Mouse (Mus musculus) intestine, embryonic 15.5 days (tissue): Measurements from ENCODE around the gene Tab1. TPM values are rescaled to one million over a fixed set of nuclear protein-coding genes. Genes with fewer than 3 reads are reported as not detected.
A peak's percentile ranks its signal among the peaks of the same experiment; 100 is the strongest.

Experiments used
- ATAC-seq: fragments of 200-750 bp; cut with Nextera tagmentation; 2 replicates; pipeline ENCODE4 v1.8.0; 2017; ENCODE audit warnings: moderate TSS enrichment, moderate library complexity
- H3K27ac ChIP-seq: fragments of 300-500 bp; sonication (generic); 2 replicates; pipeline ENCODE4 v1.5.1; 2015; ENCODE audit warnings: mild to moderate bottlenecking, inconsistent platforms
- H3K27me3 ChIP-seq: fragments of 300-500 bp; sonication (generic); replicated peaks from 2 replicates; pipeline ENCODE4 v1.6.1; 2015; ENCODE audit warnings: inconsistent platforms
- H3K36me3 ChIP-seq: fragments of 300-500 bp; sonication (generic); 2 replicates; pipeline ENCODE4 v1.6.1; 2015; ENCODE audit warnings: inconsistent platforms
- H3K4me1 ChIP-seq: fragments of 300-500 bp; sonication (generic); replicated peaks from 2 replicates; pipeline ENCODE4 v1.6.1; 2015; ENCODE audit warnings: inconsistent platforms
- H3K4me2 ChIP-seq: fragments of 300-500 bp; sonication (generic); replicated peaks from 2 replicates; pipeline ENCODE4 v1.6.1; 2015; ENCODE audit warnings: mild to moderate bottlenecking, inconsistent platforms
- H3K4me3 ChIP-seq: fragments of 300-500 bp; sonication (generic); replicated peaks from 2 replicates; pipeline ENCODE4 v1.5.1; 2015; ENCODE audit warnings: inconsistent platforms
- H3K9ac ChIP-seq: fragments of 300-500 bp; sonication (generic); 2 replicates; pipeline ENCODE4 v1.6.1; 2015; ENCODE audit warnings: inconsistent platforms
- H3K9me3 ChIP-seq: fragments of 300-500 bp; sonication (generic); 2 replicates; pipeline ENCODE4 v1.6.1; 2016; ENCODE audit warnings: inconsistent platforms
- WGBS: fragments of 180-500 bp; shearing (Covaris S2); methylation state at CpG from one replicate; pipeline ENCODE4 v1.1.7; 2015; 5-methylcytosine and 5-hydroxymethylcytosine counted together
- polyA plus RNA-seq: library from polyadenylated mRNA; unstranded; fragments of >200 nt; fragmentation: Nextera tagmentation; extraction: Ambion mirVana; gene quantifications from 2 replicates; pipeline ENCODE4 v1.2.1, GENCODE M21; 2015

Gene Tab1
- polyA plus RNA-seq, 1 experiment from 2014 or later: 29.0 TPM

DNA sequence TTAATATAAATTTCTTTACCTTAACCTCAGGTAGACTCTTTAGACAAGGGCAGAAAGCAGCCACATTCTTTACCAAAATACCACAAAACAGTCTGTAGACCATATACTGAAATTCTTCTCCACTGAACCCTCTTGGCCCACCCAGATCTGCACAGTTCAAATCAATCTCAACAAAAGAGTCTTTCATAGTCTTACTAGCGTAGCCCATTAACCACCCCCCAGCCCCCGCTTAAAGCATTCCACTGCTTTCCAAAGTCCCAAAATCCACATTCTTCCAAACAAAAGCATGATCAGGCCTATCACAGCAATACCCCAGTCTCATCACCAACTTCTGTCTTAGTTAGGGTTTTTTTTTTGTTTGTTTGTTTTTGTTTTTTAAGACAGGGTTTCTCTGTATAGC is 66.6 kb downstream of the Tab1 start:
- Histone ChIP-seq H3K27me3 (no peaks in the 10 kb centered on the region), H3K4me1 (no peaks in the 10 kb centered on the region), H3K9me3 (no peaks in the 10 kb centered on the region), H3K4me2 (no peak overlapping the region), H3K4me3 (no peak overlapping the region), H3K9ac (no peak overlapping the region), H3K36me3 (peaks cover 10% of the 10 kb centered on the region; the same call in 1 of the 2 replicates), H3K27ac (no peak overlapping the region)
- 88% methylated on average over 2 of the region's 2 CpGs for WGBS
- no peak for ATAC-seq

DNA sequence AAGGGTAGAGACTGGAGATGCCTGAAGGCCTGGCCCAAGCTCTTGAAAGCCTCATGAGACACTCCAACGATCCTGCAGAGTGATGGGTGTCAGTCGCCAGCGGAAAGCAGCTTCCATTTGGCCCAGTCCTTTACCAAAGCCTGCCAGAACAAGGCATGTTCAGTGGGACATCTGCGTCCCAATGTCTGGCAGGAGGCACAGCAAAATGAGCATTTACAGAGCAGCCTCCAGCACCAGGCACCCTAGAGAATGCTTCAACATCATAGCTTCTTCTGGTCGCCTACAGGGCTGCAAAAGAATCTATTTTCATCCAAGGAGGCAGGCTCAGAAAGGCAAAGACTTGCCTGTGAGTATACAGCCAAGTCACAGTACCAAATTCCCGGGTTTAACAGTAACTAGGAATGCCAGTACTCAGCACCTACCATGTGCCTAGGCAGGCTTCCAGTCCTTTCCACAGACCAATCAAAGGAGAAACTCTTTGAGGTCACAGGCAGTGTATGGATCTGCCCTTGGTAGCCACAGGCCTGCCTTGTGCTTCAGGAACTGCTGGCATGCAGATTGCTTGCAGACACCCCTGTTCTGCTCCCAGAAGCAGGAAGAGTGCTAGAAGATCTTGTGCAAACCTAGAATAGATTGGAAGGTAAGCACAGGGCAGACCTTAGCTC is 69.3 kb downstream of the Tab1 start:
- Histone ChIP-seq H3K4me2 (no peak overlapping the region), H3K27me3 (no peaks in the 10 kb centered on the region), H3K4me1 (no peaks in the 10 kb centered on the region), H3K27ac (no peak overlapping the region), H3K36me3 (peaks cover 10% of the 10 kb centered on the region; the same call in 1 of the 2 replicates), H3K4me3 (no peak overlapping the region), H3K9me3 (no peaks in the 10 kb centered on the region), H3K9ac (no peak overlapping the region)
- ATAC-seq: no peak
- WGBS: 83% methylated on average over 6 of the region's 6 CpGs

DNA sequence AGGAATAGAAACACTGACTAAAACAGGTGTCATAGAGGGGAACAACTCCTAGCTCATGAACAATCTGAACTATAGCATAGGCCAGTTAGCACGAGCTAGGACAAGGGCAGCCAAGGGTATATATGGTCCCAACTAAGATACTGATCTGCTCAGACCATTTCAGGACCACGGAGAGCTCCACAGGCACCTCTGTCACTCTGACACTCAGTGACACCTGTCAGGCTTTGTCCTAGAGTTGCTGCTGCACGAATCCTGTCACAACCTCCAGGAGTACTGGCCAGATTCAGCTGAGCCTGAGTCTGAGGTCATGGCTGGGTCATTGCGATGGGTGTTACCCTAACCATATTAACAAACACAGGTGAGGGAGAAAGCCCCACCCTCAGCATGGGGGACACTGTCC is 70.5 kb downstream of the Tab1 start:
- ATAC-seq: 0 out of 2 replicates have a peak, but pooled peaks have one; percentile 12
- Histone ChIP-seq H3K36me3 (peaks cover 3% of the 10 kb centered on the region; the same call in 1 of the 2 replicates), H3K4me2 (no peak overlapping the region), H3K27me3 (no peaks in the 10 kb centered on the region), H3K4me3 (no peak overlapping the region), H3K4me1 (0 out of 2 replicates have a peak, but pooled peaks cover 3% of the 10 kb centered on the region), H3K9me3 (no peaks in the 10 kb centered on the region), H3K9ac (no peak overlapping the region), H3K27ac (no peak overlapping the region)
- WGBS: 32% methylated on average over 4 of the region's 4 CpGs

DNA sequence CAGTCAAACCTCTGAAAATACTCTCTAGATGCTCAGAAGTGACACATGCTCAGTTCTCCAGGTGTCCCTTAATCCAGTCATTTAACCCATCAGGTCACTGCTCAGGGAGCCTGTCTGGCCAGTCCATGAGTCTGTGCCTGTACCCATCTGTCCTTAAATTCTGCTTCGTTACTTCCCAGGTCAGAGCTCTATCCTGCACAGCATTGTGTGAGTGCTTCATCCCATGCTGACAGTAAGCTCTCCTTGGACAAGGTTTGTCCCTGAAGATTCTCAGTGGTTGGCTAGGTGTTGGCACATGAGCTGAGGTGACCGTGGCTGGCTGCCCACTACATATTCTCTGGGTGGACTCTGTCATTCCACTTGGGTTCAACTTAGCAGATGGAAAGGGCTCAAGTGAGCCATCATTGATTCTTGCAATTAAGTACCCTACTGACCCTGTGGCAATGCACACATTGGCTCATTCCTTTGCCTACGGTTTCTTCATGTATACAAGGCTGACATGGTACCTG is 73.2 kb downstream of the Tab1 start:
- 87% methylated on average over 3 of the region's 3 CpGs for WGBS
- H3K27me3 ChIP-seq: no peaks in the 10 kb centered on the region
- peaks cover under 1% of the 10 kb centered on the region for H3K36me3 ChIP-seq
- H3K9me3 ChIP-seq: no peaks in the 10 kb centered on the region
- no peak overlapping the region for H3K4me2 ChIP-seq
- no peak overlapping the region for H3K27ac ChIP-seq
- H3K4me1 ChIP-seq: 0 out of 2 replicates have a peak, but pooled peaks cover 5% of the 10 kb centered on the region
- no peak overlapping the region for H3K9ac ChIP-seq
- no peak for ATAC-seq
- H3K4me3 ChIP-seq: no peak overlapping the region

DNA sequence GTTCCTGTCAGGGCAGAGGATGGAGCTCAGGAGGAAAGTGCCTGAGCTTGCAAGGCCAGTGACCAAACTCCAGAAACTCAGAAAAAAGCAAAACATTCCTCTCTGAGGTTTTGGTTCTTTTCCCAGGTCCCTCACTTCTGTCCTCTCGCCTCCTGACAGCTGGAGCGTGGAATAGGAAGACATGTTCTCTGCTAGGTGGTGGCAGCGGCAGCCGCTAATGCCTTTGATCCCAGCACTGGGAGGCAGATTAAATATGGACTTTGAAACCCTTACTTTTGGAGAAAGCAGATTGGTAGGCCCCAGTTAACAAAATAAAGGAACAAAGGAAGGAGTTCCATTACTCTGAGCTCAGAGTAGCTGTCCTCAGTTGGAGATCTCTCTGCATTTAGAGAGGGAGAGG is 75.5 kb downstream of the Tab1 start:
- no peaks in the 10 kb centered on the region for H3K27me3 ChIP-seq
- no peak overlapping the region for H3K4me3 ChIP-seq
- peaks cover 21% of the 10 kb centered on the region for H3K36me3 ChIP-seq
- no peak overlapping the region for H3K9ac ChIP-seq
- no peak for ATAC-seq
- 0 out of 2 replicates have a peak, but pooled peaks cover 5% of the 10 kb centered on the region for H3K4me1 ChIP-seq
- H3K9me3 ChIP-seq: no peaks in the 10 kb centered on the region
- no peak overlapping the region for H3K4me2 ChIP-seq
- no peak overlapping the region for H3K27ac ChIP-seq
- WGBS: 39% methylated on average over 4 of the region's 4 CpGs

Other genes starting within 250 kb of the Tab1 start
- gene Apobec3, start 241.5 kb upstream of the Tab1 start, polyA plus RNA-seq: 13.1 and 15.4 TPM in 2 replicates
- 3.9 and 4.6 TPM in 2 replicates for gene Cbx7, start 162.0 kb upstream of the Tab1 start, polyA plus RNA-seq
- 7.2 and 8.3 TPM in 2 replicates for gene Pdgfb, start 118.2 kb upstream of the Tab1 start, polyA plus RNA-seq
- 18.2 and 18.7 TPM in 2 replicates for gene Syngr1, start 41.8 kb upstream of the Tab1 start, polyA plus RNA-seq
- gene Rpl3, start 41.3 kb upstream of the Tab1 start, polyA plus RNA-seq: 1,109 and 1,134 TPM in 2 replicates
- 12.1 and 13.6 TPM in 2 replicates for gene Mgat3, start 40.6 kb downstream of the Tab1 start, polyA plus RNA-seq
- gene Mief1, start 100.9 kb downstream of the Tab1 start, polyA plus RNA-seq: 29.7 and 33.1 TPM in 2 replicates
- not detected in 2 replicates for gene AC140267.1, start 102.7 kb downstream of the Tab1 start, polyA plus RNA-seq
- gene Atf4, start 122.1 kb downstream of the Tab1 start, polyA plus RNA-seq: 138 and 143 TPM in 2 replicates
- 55.4 and 56.0 TPM in 2 replicates for gene Rps19bp1, start 131.2 kb downstream of the Tab1 start, polyA plus RNA-seq
- not detected in 2 replicates for gene Cacna1i, start 154.1 kb downstream of the Tab1 start, polyA plus RNA-seq